Mouse (Mus musculus): Measurements from ENCODE around the gene Gjc3. TPM values are rescaled to one million over a fixed set of nuclear protein-coding genes. Genes with fewer than 3 reads are reported as not detected.
"Not testable (repeated sequence)": the region's sequence is repeated elsewhere in the genome, so short reads cannot be mapped to it uniquely, and the experiment has no call there.

Gene Gjc3
- polyA plus RNA-seq, 1 experiment from 2014 or later = 0.44 TPM

DNA sequence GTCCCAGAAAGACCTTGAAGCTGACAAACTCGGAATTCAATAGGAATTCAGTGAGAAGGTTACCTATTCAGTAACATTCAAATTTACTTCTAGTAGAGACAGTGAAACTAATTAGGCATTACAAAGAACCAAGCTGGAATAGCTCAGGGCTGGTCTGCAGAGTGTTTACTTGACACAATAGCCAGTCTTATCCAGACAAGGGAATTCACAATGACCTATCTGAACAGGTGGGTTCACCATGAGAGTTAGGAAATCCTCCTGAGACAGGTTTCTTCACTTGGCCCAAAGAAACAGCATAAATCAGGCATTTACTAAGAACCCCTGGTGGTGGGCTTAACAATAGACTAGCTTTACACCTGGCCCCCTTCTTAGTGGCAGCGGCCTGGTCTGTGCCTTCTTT lies 29.0 kb downstream of the Gjc3 start:
- not testable (repeated sequence) for H3K4me1 ChIP-seq (ENCODE audit: control insufficient read depth, insufficient read depth, low read length); H3K9me3 ChIP-seq (replicated peaks; ENCODE audit: control insufficient read depth, low read length, poor library complexity, severe bottlenecking); H3K36me3 ChIP-seq (ENCODE audit: control insufficient read depth, insufficient read depth, low read length); H3K27me3 ChIP-seq (ENCODE audit: control insufficient read depth, insufficient read depth, low read depth, low read length); H3K9ac ChIP-seq (ENCODE audit: low read depth, low read length); H3K4me2 ChIP-seq (ENCODE audit: low read length); ATAC-seq; H3K27ac ChIP-seq (ENCODE audit: low read length); H3K4me3 ChIP-seq (ENCODE audit: low read depth, low read length)
- 77% methylated on average over 2 of the region's 2 CpGs for WGBS

GRCm38 (mm10) chr5:137928439-137928838 lies 34.5 kb downstream of the Gjc3 start:
- no peak overlapping the region for H3K4me3 ChIP-seq (ENCODE audit: low read depth, low read length)
- ATAC-seq = no peak
- no peaks in the 10 kb centered on the region for H3K27me3 ChIP-seq (ENCODE audit: control insufficient read depth, insufficient read depth, low read depth, low read length)
- H3K4me1 ChIP-seq (ENCODE audit: control insufficient read depth, insufficient read depth, low read length) = no peaks in the 10 kb centered on the region
- H3K36me3 ChIP-seq (ENCODE audit: control insufficient read depth, insufficient read depth, low read length) = no peaks in the 10 kb centered on the region
- WGBS = 78% methylated on average over 11 of the region's 11 CpGs
- H3K9me3 ChIP-seq (replicated peaks; ENCODE audit: control insufficient read depth, low read length, poor library complexity, severe bottlenecking) = no peaks in the 10 kb centered on the region
- H3K9ac ChIP-seq (ENCODE audit: low read depth, low read length) = no peak overlapping the region
- no peak overlapping the region for H3K27ac ChIP-seq (ENCODE audit: low read length)
- H3K4me2 ChIP-seq (ENCODE audit: low read length) = no peak overlapping the region

DNA sequence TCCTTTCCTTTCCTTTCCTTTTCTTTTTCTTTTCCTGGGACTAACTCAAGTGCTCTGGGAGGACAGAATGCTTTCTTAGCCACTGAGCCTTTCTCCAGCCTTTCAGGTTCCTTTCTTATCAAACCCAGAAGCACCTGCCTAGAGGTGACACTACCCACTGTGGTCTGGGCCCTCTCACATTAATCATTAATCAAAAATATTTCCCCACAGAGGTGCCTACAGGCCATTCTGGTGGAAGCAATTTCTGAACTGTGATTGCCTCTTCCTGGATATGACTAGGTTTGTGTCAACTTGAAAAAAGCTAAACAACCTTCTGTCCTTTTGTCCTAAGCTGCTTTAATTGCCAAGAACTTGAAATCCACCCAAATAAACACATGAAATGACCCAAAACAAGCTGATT lies 40.7 kb downstream of the Gjc3 start:
- H3K4me3 ChIP-seq (ENCODE audit: low read depth, low read length) = no peak overlapping the region
- no peaks in the 10 kb centered on the region for H3K4me1 ChIP-seq (ENCODE audit: control insufficient read depth, insufficient read depth, low read length)
- ATAC-seq = no peak
- no peaks in the 10 kb centered on the region for H3K27me3 ChIP-seq (ENCODE audit: control insufficient read depth, insufficient read depth, low read depth, low read length)
- H3K36me3 ChIP-seq (ENCODE audit: control insufficient read depth, insufficient read depth, low read length) = no peaks in the 10 kb centered on the region
- H3K9ac ChIP-seq (ENCODE audit: low read depth, low read length) = no peak overlapping the region
- no peaks in the 10 kb centered on the region for H3K9me3 ChIP-seq (replicated peaks; ENCODE audit: control insufficient read depth, low read length, poor library complexity, severe bottlenecking)
- no peak overlapping the region for H3K27ac ChIP-seq (ENCODE audit: low read length)
- no peak overlapping the region for H3K4me2 ChIP-seq (ENCODE audit: low read length)

- H3K27ac ChIP-seq (ENCODE audit: low read length) = no peak within 1 kb of the TSS
- no peak within 1 kb of the TSS for H3K9ac ChIP-seq (ENCODE audit: low read depth, low read length)
- no peak within 1 kb of the TSS for H3K4me3 ChIP-seq (ENCODE audit: low read depth, low read length)
- no peaks in the 10 kb centered on the region for H3K4me1 ChIP-seq (ENCODE audit: control insufficient read depth, insufficient read depth, low read length)
- no peak within 1 kb of the TSS for H3K4me2 ChIP-seq (ENCODE audit: low read length)
- WGBS = 55% methylated on average over 2 of the region's 2 CpGs
- H3K9me3 ChIP-seq (replicated peaks; ENCODE audit: control insufficient read depth, low read length, poor library complexity, severe bottlenecking) = no peaks in the 10 kb centered on the region
- no peaks in the 10 kb centered on the region for H3K27me3 ChIP-seq (ENCODE audit: control insufficient read depth, insufficient read depth, low read depth, low read length)
- no peaks in the 10 kb centered on the region for H3K36me3 ChIP-seq (ENCODE audit: control insufficient read depth, insufficient read depth, low read length)
- no peak for ATAC-seq
Observed at GRCm38 (mm10) chr5:137921532-137921931, 41.4 kb downstream of the Gjc3 start, which contains the start of gene Cyp3a13. Cyp3a13 (minus strand) TSS chr5:137921619.

DNA sequence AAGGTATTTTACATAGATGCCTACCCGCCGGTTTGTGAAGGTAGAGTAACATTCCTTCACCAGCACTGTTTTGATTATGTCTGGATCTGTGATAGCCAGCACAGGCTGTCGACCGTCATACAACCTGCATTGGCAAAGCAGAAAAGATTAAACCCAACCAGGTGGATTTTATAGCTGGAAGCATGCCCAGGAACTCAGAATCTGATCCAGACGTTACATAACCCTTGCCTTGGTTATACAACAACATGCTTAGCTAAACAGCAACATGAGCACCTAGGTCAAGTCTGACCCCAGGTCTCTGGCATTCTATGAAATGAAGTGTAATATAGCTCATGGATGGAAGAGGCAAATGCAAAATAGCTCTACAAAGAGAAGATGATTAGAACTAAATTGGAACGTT lies 47.3 kb downstream of the Gjc3 start:
- Histone ChIP-seq H3K27me3 (ENCODE audit: control insufficient read depth, insufficient read depth, low read depth, low read length) (no peaks in the 10 kb centered on the region), H3K4me1 (ENCODE audit: control insufficient read depth, insufficient read depth, low read length) (no peaks in the 10 kb centered on the region), H3K4me2 (ENCODE audit: low read length) (no peak overlapping the region), H3K9me3 (replicated peaks; ENCODE audit: control insufficient read depth, low read length, poor library complexity, severe bottlenecking) (no peaks in the 10 kb centered on the region), H3K27ac (ENCODE audit: low read length) (no peak overlapping the region), H3K9ac (ENCODE audit: low read depth, low read length) (no peak overlapping the region), H3K4me3 (ENCODE audit: low read depth, low read length) (no peak overlapping the region), H3K36me3 (ENCODE audit: control insufficient read depth, insufficient read depth, low read length) (no peaks in the 10 kb centered on the region)
- 76% methylated on average over 6 of the region's 6 CpGs for WGBS
- no peak for ATAC-seq

GRCm38 (mm10) chr5:137914508-137914907 lies 48.4 kb downstream of the Gjc3 start:
- no peak for ATAC-seq
- Histone ChIP-seq H3K27me3 (ENCODE audit: control insufficient read depth, insufficient read depth, low read depth, low read length) (no peaks in the 10 kb centered on the region), H3K4me2 (ENCODE audit: low read length) (no peak overlapping the region), H3K9ac (ENCODE audit: low read depth, low read length) (no peak overlapping the region), H3K36me3 (ENCODE audit: control insufficient read depth, insufficient read depth, low read length) (no peaks in the 10 kb centered on the region), H3K4me1 (ENCODE audit: control insufficient read depth, insufficient read depth, low read length) (no peaks in the 10 kb centered on the region), H3K27ac (ENCODE audit: low read length) (no peak overlapping the region), H3K4me3 (ENCODE audit: low read depth, low read length) (no peak overlapping the region), H3K9me3 (replicated peaks; ENCODE audit: control insufficient read depth, low read length, poor library complexity, severe bottlenecking) (no peaks in the 10 kb centered on the region)

GRCm38 (mm10) chr5:137909564-137910262 lies 53.2 kb downstream of the Gjc3 start:
- Histone ChIP-seq H3K4me1 (ENCODE audit: control insufficient read depth, insufficient read depth, low read length) (no peaks in the 10 kb centered on the region), H3K27ac (ENCODE audit: low read length) (no peak overlapping the region), H3K27me3 (ENCODE audit: control insufficient read depth, insufficient read depth, low read depth, low read length) (no peaks in the 10 kb centered on the region), H3K36me3 (ENCODE audit: control insufficient read depth, insufficient read depth, low read length) (no peaks in the 10 kb centered on the region), H3K4me3 (ENCODE audit: low read depth, low read length) (no peak overlapping the region), H3K4me2 (ENCODE audit: low read length) (no peak overlapping the region), H3K9ac (ENCODE audit: low read depth, low read length) (no peak overlapping the region), H3K9me3 (replicated peaks; ENCODE audit: control insufficient read depth, low read length, poor library complexity, severe bottlenecking) (no peaks in the 10 kb centered on the region)
- 92% methylated on average over 3 of the region's 3 CpGs for WGBS
- ATAC-seq = no peak

Other genes starting within 250 kb of the Gjc3 start
- gene Nyap1, start 221.5 kb downstream of the Gjc3 start, polyA plus RNA-seq (2015; fragmentation: Nextera tagmentation; extraction: Ambion mirVana) = 67.2 and 67.5 TPM in 2 replicates
- gene Tsc22d4, start 217.4 kb downstream of the Gjc3 start, polyA plus RNA-seq (2015; fragmentation: Nextera tagmentation; extraction: Ambion mirVana) = 55.4 and 74.1 TPM in 2 replicates
- gene Ppp1r35, start 184.2 kb downstream of the Gjc3 start, polyA plus RNA-seq (2015; fragmentation: Nextera tagmentation; extraction: Ambion mirVana) = 33.5 and 36.6 TPM in 2 replicates
- gene Mepce, start 175.4 kb downstream of the Gjc3 start, polyA plus RNA-seq (2015; fragmentation: Nextera tagmentation; extraction: Ambion mirVana) = 10.4 and 11.6 TPM in 2 replicates
- gene Zcwpw1, start 175.3 kb downstream of the Gjc3 start, polyA plus RNA-seq (2015; fragmentation: Nextera tagmentation; extraction: Ambion mirVana) = 11.6 and 13.1 TPM in 2 replicates
- 0.37 and 0.48 TPM in 2 replicates for gene Pilra, start 126.8 kb downstream of the Gjc3 start, polyA plus RNA-seq (2015; fragmentation: Nextera tagmentation; extraction: Ambion mirVana)
- 0.39 TPM in 1 of 2 replicates, not detected in the other for gene Pilrb1, start 105.0 kb downstream of the Gjc3 start, polyA plus RNA-seq (2015; fragmentation: Nextera tagmentation; extraction: Ambion mirVana)
- not detected in 2 replicates for gene Pilrb2, start 91.3 kb downstream of the Gjc3 start, polyA plus RNA-seq (2015; fragmentation: Nextera tagmentation; extraction: Ambion mirVana)
- not detected in 2 replicates for gene Cyp3a13, start 41.5 kb downstream of the Gjc3 start, polyA plus RNA-seq (2015; fragmentation: Nextera tagmentation; extraction: Ambion mirVana)
- gene Azgp1, start 18.4 kb upstream of the Gjc3 start, polyA plus RNA-seq (2015; fragmentation: Nextera tagmentation; extraction: Ambion mirVana) = not detected in 2 replicates
- gene Smok3a, start 58.2 kb upstream of the Gjc3 start, polyA plus RNA-seq (2015; fragmentation: Nextera tagmentation; extraction: Ambion mirVana) = not detected in 2 replicates
- gene Smok3b, start 58.3 kb upstream of the Gjc3 start, polyA plus RNA-seq (2015; fragmentation: Nextera tagmentation; extraction: Ambion mirVana) = not detected in 2 replicates
- not detected in 2 replicates for gene Smok3c, start 90.1 kb upstream of the Gjc3 start, polyA plus RNA-seq (2015; fragmentation: Nextera tagmentation; extraction: Ambion mirVana)
- 22.7 and 25.4 TPM in 2 replicates for gene Zkscan1, start 122.0 kb upstream of the Gjc3 start, polyA plus RNA-seq (2015; fragmentation: Nextera tagmentation; extraction: Ambion mirVana)
- gene Zscan21, start 153.8 kb upstream of the Gjc3 start, polyA plus RNA-seq (2015; fragmentation: Nextera tagmentation; extraction: Ambion mirVana) = 85.4 and 96.0 TPM in 2 replicates
- 23.9 and 26.3 TPM in 2 replicates for gene Zfp113, start 192.6 kb upstream of the Gjc3 start, polyA plus RNA-seq (2015; fragmentation: Nextera tagmentation; extraction: Ambion mirVana)
- 288 and 309 TPM in 2 replicates for gene Cops6, start 198.0 kb upstream of the Gjc3 start, polyA plus RNA-seq (2015; fragmentation: Nextera tagmentation; extraction: Ambion mirVana)
- gene Ap4m1, start 208.9 kb upstream of the Gjc3 start, polyA plus RNA-seq (2015; fragmentation: Nextera tagmentation; extraction: Ambion mirVana) = 24.9 and 27.2 TPM in 2 replicates
- 72.3 and 81.6 TPM in 2 replicates for gene Mcm7, start 209.3 kb upstream of the Gjc3 start, polyA plus RNA-seq (2015; fragmentation: Nextera tagmentation; extraction: Ambion mirVana)
- gene Taf6, start 224.4 kb upstream of the Gjc3 start, polyA plus RNA-seq (2015; fragmentation: Nextera tagmentation; extraction: Ambion mirVana) = 74.4 and 75.8 TPM in 2 replicates
- gene Cnpy4, start 224.4 kb upstream of the Gjc3 start, polyA plus RNA-seq (2015; fragmentation: Nextera tagmentation; extraction: Ambion mirVana) = 29.0 and 33.7 TPM in 2 replicates
- 14.5 and 15.5 TPM in 2 replicates for gene Mblac1, start 231.2 kb upstream of the Gjc3 start, polyA plus RNA-seq (2015; fragmentation: Nextera tagmentation; extraction: Ambion mirVana)